Mouse (Mus musculus) stomach, postnatal 0 days (tissue): Measurements from ENCODE around the gene Wrnip1.

Source experiments
- CTCF ChIP-seq: IDR thresholded peaks from 2 replicates; pipeline ENCODE4 v1.5.1; 2016; ENCODE audit warnings: antibody characterized with exemption, low read depth, mild to moderate bottlenecking, moderate library complexity
- EP300 ChIP-seq: optimal IDR thresholded peaks from 2 replicates; pipeline ENCODE3; 2016; ENCODE audit warnings: antibody characterized with exemption

- no peak for TF ChIP-seq EP300
- TF ChIP-seq CTCF, result peak; percentile 46
Measured at GRCm38 (mm10) chr13:32797085-32797484, 4.8 kb upstream of the Wrnip1 start.
